Mouse (Mus musculus): ENCODE data around the gene Wrnip1.
A peak's percentile ranks its signal among the peaks of the same experiment; 100 is the strongest.

GRCm38 (mm10) chr13:32783055-32783454 lies 18.8 kb upstream of the Wrnip1 start:
- TF ChIP-seq CTCF (IDR thresholded peaks at IDR 0.05; ENCODE audit: extremely low read depth, insufficient read depth, low read length) (0 out of 2 replicates have a peak, but pooled peaks have one; percentile 18), POLR2A (IDR thresholded peaks at IDR 0.05; ENCODE audit: extremely low read depth, insufficient read depth, low read length) (no peak)

All from cortical plate, adult 2 months (tissue).